Mouse (Mus musculus): ENCODE results near the gene Gm20431.

Gm20431 gene

GRCm38 (mm10) chr2:167689501-167690218, 28.4 kb upstream of the Gm20431 start, which contains the start of gene Tmem189:
Gene Tmem189, minus strand, starts transcription at chr2:167689822.
- peak; percentile 82 to 90 for DNase-seq (ENCODE audit: inconsistent age in 2 of 2, low spot score in 1 of 2)

- DNase-seq (ENCODE audit: inconsistent age in 2 of 2, low spot score in 1 of 2): peak; percentile 94 to 99
Observed at GRCm38 (mm10) chr2:167688498-167689451, 27.5 kb upstream of the Gm20431 start, which contains the start of gene Cebpb. Gene Cebpb, plus strand, starts transcription at chr2:167688915.

- peak; percentile 75 to 94 for DNase-seq (ENCODE audit: inconsistent age in 2 of 2, low spot score in 1 of 2)
Observed at GRCm38 (mm10) chr2:167688126-167688497, 26.8 kb upstream of the Gm20431 start.

- DNase-seq (ENCODE audit: inconsistent age in 2 of 2, low spot score in 1 of 2): peak; percentile 88 to 96
Observed at GRCm38 (mm10) chr2:167687651-167688101, 26.4 kb upstream of the Gm20431 start.

- DNase-seq (ENCODE audit: inconsistent age in 2 of 2, low spot score in 1 of 2): no peak
Observed at GRCm38 (mm10) chr2:167687250-167687586, 25.9 kb upstream of the Gm20431 start.

GRCm38 (mm10) chr2:167686382-167687249, 25.3 kb upstream of the Gm20431 start:
- DNase-seq (ENCODE audit: inconsistent age in 2 of 2, low spot score in 1 of 2): peak; percentile 70 to 91

- DNase-seq (ENCODE audit: inconsistent age in 2 of 2, low spot score in 1 of 2): peak in 1 of 2 experiments; percentile 84
Observed at GRCm38 (mm10) chr2:167685865-167686264, 24.6 kb upstream of the Gm20431 start.

- peak; percentile 94 to 99 for DNase-seq (ENCODE audit: inconsistent age in 2 of 2, low spot score in 1 of 2)
Observed at GRCm38 (mm10) chr2:167685137-167685536, 23.8 kb upstream of the Gm20431 start.

GRCm38 (mm10) chr2:167683721-167684120, 22.4 kb upstream of the Gm20431 start:
- DNase-seq (ENCODE audit: inconsistent age in 2 of 2, low spot score in 1 of 2): peak in 1 of 2 experiments; percentile 37

GRCm38 (mm10) chr2:167680657-167681056, 19.4 kb upstream of the Gm20431 start:
- peak; percentile 68 to 89 for DNase-seq (ENCODE audit: inconsistent age in 2 of 2, low spot score in 1 of 2)

GRCm38 (mm10) chr2:167679902-167680430, 18.7 kb upstream of the Gm20431 start:
- DNase-seq (ENCODE audit: inconsistent age in 2 of 2, low spot score in 1 of 2): peak; percentile 79 to 93

- no peak for DNase-seq (ENCODE audit: inconsistent age in 2 of 2, low spot score in 1 of 2)
Observed at GRCm38 (mm10) chr2:167678600-167678999, 17.3 kb upstream of the Gm20431 start.

GRCm38 (mm10) chr2:167675120-167675909, 14.0 kb upstream of the Gm20431 start:
- peak in 1 of 2 experiments; percentile 84 for DNase-seq (ENCODE audit: inconsistent age in 2 of 2, low spot score in 1 of 2)

- DNase-seq (ENCODE audit: inconsistent age in 2 of 2, low spot score in 1 of 2): no peak
Observed at GRCm38 (mm10) chr2:167672212-167672685, 11.0 kb upstream of the Gm20431 start.

GRCm38 (mm10) chr2:167671101-167671633, 9.9 kb upstream of the Gm20431 start:
- no peak for DNase-seq (ENCODE audit: inconsistent age in 2 of 2, low spot score in 1 of 2)

- DNase-seq (ENCODE audit: inconsistent age in 2 of 2, low spot score in 1 of 2): no peak
Observed at GRCm38 (mm10) chr2:167669398-167669797, 8.1 kb upstream of the Gm20431 start.

GRCm38 (mm10) chr2:167668426-167668825, 7.1 kb upstream of the Gm20431 start:
- no peak for DNase-seq (ENCODE audit: inconsistent age in 2 of 2, low spot score in 1 of 2)

- DNase-seq (ENCODE audit: inconsistent age in 2 of 2, low spot score in 1 of 2): no peak
Observed at GRCm38 (mm10) chr2:167665972-167666713, 4.8 kb upstream of the Gm20431 start.

GRCm38 (mm10) chr2:167662713-167663112, 1.4 kb upstream of the Gm20431 start:
- no peak for DNase-seq (ENCODE audit: inconsistent age in 2 of 2, low spot score in 1 of 2)
